Mouse (Mus musculus): ENCODE measurements at regions not wholly inside any gene's neighbourhood (a gene's known extent, or its start where the extent isn't known, plus 50 kb on each side); places are given as distances from the start of the nearest gene placed in this dataset.
A peak's percentile ranks its signal among the peaks of the same experiment; 100 is the strongest.

DNA sequence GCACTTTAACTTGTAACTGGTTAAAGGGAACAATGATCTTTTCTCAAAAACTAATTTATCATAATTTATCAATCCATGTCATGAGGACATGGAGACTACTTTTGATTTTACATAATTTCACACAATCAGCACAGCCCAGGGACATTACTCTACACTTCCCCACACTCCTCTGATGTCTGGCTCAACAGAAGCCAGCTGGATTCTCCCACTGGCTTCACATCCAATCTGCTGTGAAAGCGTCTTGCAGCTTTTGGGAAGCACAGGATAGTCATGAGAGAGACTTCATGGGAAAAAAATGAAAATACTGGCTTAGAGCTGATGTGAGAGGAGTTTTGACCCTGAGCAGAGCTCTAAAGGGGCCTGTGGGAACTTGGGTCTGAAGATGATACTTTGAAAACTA is 61.7 kb upstream of the Hrasls start:
- 64% methylated on average over 1 of the region's 1 CpGs for WGBS
- H3K9ac ChIP-seq (ENCODE audit: low read depth, low read length): no peak overlapping the region

DNA sequence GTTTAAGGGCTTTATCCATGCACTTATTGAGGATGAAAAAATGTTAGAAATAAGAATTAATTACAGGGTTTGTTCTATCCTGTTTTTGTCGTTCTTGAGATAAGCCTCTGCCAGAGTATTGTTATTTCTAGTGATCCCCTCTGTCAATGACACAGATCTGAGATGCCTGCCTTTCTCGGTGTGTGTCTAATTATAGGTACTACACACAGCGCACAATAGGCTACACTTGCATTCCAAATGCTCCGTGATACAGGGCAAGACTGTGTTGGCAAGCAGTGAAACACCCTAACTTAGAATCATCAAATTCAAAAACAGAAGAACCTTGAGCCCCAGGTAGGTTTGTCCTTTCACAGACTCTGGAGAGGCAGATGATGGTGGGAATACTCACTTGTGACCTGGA is 90.3 kb upstream of the Hrasls start:
- no peaks in the 10 kb centered on the region for H3K27me3 ChIP-seq (replicated peaks; ENCODE audit: control insufficient read depth, insufficient read depth, low read length)
- H3K36me3 ChIP-seq (ENCODE audit: control insufficient read depth, insufficient read depth, low read length): no peaks in the 10 kb centered on the region
- H3K4me2 ChIP-seq (ENCODE audit: low read depth, low read length): no peak overlapping the region
- 84% methylated on average over 4 of the region's 4 CpGs for WGBS
- no peaks in the 10 kb centered on the region for H3K4me1 ChIP-seq (ENCODE audit: control insufficient read depth, insufficient read depth, low read length)
- H3K9me3 ChIP-seq (ENCODE audit: control insufficient read depth, low read length): no peaks in the 10 kb centered on the region
- H3K9ac ChIP-seq (ENCODE audit: low read depth, low read length): no peak overlapping the region
- no peak for ATAC-seq
- no peak overlapping the region for H3K27ac ChIP-seq (ENCODE audit: low read length)
- H3K4me3 ChIP-seq (ENCODE audit: low read length): no peak overlapping the region

More for the DNA sequence above, 61.7 kb upstream of the Hrasls start:
- Histone ChIP-seq H3K4me2 (ENCODE audit: low read depth, low read length) (no peak overlapping the region), H3K9me3 (ENCODE audit: control insufficient read depth, low read length) (no peaks in the 10 kb centered on the region), H3K27me3 (replicated peaks; ENCODE audit: control insufficient read depth, insufficient read depth, low read length) (no peaks in the 10 kb centered on the region), H3K4me1 (ENCODE audit: control insufficient read depth, insufficient read depth, low read length) (no peaks in the 10 kb centered on the region), H3K27ac (ENCODE audit: low read length) (no peak overlapping the region), H3K36me3 (ENCODE audit: control insufficient read depth, insufficient read depth, low read length) (no peaks in the 10 kb centered on the region), H3K4me3 (ENCODE audit: low read length) (no peak overlapping the region)
- no peak for ATAC-seq

DNA sequence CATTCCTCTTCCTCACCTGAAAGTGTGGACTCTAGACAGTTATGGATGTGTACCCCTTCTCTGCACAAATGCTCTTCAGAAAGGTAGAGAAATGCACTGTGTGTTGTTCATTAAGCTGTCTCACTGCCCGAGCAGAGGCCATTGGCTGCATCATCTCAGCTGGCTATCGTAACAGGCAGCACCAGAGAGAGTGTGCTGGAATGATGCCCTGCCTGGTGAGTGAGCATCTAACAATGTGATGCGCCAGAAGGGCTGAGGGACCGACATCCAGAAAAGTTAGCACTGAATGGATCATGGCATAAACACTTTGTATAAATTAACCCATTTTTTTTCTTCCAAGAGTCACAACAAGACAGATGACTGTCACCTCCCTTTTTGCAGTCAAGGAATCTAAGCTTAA is 112.7 kb upstream of the Hrasls start:
- WGBS: 82% methylated on average over 4 of the region's 4 CpGs
- no peak overlapping the region for H3K4me3 ChIP-seq (ENCODE audit: low read length)
- no peaks in the 10 kb centered on the region for H3K27me3 ChIP-seq (replicated peaks; ENCODE audit: control insufficient read depth, insufficient read depth, low read length)
- H3K4me1 ChIP-seq (ENCODE audit: control insufficient read depth, insufficient read depth, low read length): no peaks in the 10 kb centered on the region
- H3K4me2 ChIP-seq (ENCODE audit: low read depth, low read length): no peak overlapping the region
- no peak for ATAC-seq
- H3K9ac ChIP-seq (ENCODE audit: low read depth, low read length): no peak overlapping the region
- no peak overlapping the region for H3K27ac ChIP-seq (ENCODE audit: low read length)
- no peaks in the 10 kb centered on the region for H3K9me3 ChIP-seq (ENCODE audit: control insufficient read depth, low read length)
- H3K36me3 ChIP-seq (ENCODE audit: control insufficient read depth, insufficient read depth, low read length): no peaks in the 10 kb centered on the region

DNA sequence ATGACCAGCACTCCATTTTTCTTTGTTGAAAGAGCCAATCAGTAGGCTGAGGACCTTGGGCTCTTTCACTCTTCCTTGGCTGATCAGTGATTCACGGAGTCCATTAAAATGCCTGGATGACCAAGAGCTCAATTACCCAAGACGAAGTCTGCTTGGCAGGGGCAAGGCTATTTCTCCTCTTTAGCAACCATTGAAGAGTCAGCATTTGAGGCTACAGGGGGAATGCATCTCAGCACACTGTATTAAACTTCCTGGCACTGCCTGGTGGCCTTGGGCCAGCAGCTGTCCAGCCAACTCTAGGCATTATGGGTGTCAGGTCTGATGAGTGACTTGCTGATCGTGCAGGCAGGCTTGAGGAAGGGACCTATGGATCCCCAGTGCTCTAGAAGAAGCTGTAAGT is 136.5 kb upstream of the Mb21d2 start:
- no peaks in the 10 kb centered on the region for H3K27me3 ChIP-seq (replicated peaks; ENCODE audit: control insufficient read depth, insufficient read depth, low read length)
- 78% methylated on average over 3 of the region's 3 CpGs for WGBS

DNA sequence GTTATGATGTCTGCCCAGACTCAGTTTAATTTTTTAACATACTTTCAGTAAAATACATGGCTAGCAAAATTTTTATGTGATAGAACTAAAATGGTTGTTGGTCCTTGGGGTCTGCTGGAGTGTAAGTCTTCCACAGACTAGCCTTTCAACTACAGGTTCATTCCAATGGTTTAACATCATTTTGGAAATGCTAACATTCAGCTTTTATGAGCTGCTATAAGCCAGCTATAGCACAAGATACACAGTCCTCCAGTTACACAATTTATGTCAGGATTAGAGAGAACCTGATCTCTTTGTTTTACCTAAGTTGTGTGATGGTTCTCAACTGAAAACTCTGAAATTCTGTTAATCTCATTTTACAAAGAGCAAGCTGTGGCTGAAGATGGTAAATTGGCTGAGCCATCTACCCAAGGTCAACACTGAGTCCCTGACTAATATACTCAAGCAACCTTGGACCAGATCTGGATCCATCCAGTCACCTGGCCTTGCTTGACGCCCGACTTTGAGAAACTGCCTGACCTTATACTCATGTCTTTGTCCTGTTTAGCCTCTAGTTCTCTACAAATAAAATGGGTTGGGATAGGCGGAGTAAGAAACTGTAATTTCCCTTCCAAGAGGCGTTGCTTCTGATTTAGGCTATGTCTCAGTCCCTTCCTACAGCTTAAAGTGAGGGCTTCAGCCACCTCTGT is 135.8 kb upstream of the Mb21d2 start:
- WGBS: 84% methylated on average over 4 of the region's 4 CpGs
- no peak for ATAC-seq
- Histone ChIP-seq H3K9me3 (ENCODE audit: control insufficient read depth, low read length) (no peaks in the 10 kb centered on the region), H3K27ac (ENCODE audit: low read length) (no peak overlapping the region), H3K4me2 (ENCODE audit: low read depth, low read length) (no peak overlapping the region), H3K4me3 (ENCODE audit: low read length) (no peak overlapping the region), H3K9ac (ENCODE audit: low read depth, low read length) (no peak overlapping the region), H3K36me3 (ENCODE audit: control insufficient read depth, insufficient read depth, low read length) (no peaks in the 10 kb centered on the region), H3K27me3 (replicated peaks; ENCODE audit: control insufficient read depth, insufficient read depth, low read length) (no peaks in the 10 kb centered on the region), H3K4me1 (ENCODE audit: control insufficient read depth, insufficient read depth, low read length) (no peaks in the 10 kb centered on the region)

More for the DNA sequence above, 136.5 kb upstream of the Mb21d2 start:
- Histone ChIP-seq H3K4me3 (ENCODE audit: low read length) (no peak overlapping the region), H3K27ac (ENCODE audit: low read length) (no peak overlapping the region), H3K9me3 (ENCODE audit: control insufficient read depth, low read length) (no peaks in the 10 kb centered on the region), H3K4me2 (ENCODE audit: low read depth, low read length) (no peak overlapping the region), H3K9ac (ENCODE audit: low read depth, low read length) (no peak overlapping the region), H3K4me1 (ENCODE audit: control insufficient read depth, insufficient read depth, low read length) (no peaks in the 10 kb centered on the region), H3K36me3 (ENCODE audit: control insufficient read depth, insufficient read depth, low read length) (no peaks in the 10 kb centered on the region)
- no peak for ATAC-seq

DNA sequence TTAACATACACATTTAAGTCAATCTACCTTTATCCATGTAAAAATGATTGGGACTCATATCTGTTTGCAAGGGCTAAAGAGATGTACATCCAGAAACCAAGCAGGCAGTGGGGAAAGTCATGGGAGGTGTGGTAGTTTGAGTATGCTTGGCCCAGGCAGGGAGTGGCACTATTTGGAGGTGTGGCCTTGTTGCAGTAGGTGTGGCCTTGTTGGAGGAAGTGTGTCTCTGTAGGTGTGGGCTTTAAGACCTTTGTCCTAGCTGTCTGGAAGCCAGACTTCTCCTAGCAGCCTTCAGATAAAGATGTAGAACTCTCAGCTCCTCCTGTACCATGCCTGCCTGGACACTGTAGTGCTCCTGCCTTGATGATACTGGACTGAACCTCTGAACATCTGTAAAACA is 133.9 kb upstream of the Mb21d2 start:
- no peak overlapping the region for H3K9ac ChIP-seq (ENCODE audit: low read depth, low read length)
- no peaks in the 10 kb centered on the region for H3K27me3 ChIP-seq (replicated peaks; ENCODE audit: control insufficient read depth, insufficient read depth, low read length)
- no peak overlapping the region for H3K4me2 ChIP-seq (ENCODE audit: low read depth, low read length)
- no peaks in the 10 kb centered on the region for H3K36me3 ChIP-seq (ENCODE audit: control insufficient read depth, insufficient read depth, low read length)
- no peak overlapping the region for H3K27ac ChIP-seq (ENCODE audit: low read length)
- no peak overlapping the region for H3K4me3 ChIP-seq (ENCODE audit: low read length)
- no peaks in the 10 kb centered on the region for H3K4me1 ChIP-seq (ENCODE audit: control insufficient read depth, insufficient read depth, low read length)
- peak; percentile 91 for ATAC-seq
- H3K9me3 ChIP-seq (ENCODE audit: control insufficient read depth, low read length): no peaks in the 10 kb centered on the region

DNA sequence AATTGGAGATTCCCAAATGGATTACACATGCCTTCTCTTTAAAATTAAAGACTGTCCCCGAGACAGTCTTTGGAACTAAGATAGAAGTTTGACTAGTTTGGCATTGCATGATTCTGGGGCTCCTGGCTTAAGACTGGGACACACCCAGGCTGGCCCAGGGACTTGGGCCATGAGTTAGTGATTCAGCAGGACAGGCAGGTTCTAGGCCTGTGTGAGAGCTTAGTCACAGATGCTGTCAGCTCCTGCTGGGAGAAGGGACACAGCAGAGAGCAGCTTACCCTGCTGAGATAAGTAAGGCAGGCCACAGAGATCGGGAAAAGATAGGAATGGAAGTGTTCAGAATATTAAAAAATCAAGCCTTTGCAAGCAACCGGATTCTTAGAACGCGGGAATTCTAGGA is 127.6 kb upstream of the Mb21d2 start:
- no peak for ATAC-seq
- H3K4me2 ChIP-seq (ENCODE audit: low read depth, low read length): no peak overlapping the region
- no peaks in the 10 kb centered on the region for H3K27me3 ChIP-seq (replicated peaks; ENCODE audit: control insufficient read depth, insufficient read depth, low read length)
- no peaks in the 10 kb centered on the region for H3K4me1 ChIP-seq (ENCODE audit: control insufficient read depth, insufficient read depth, low read length)
- no peak overlapping the region for H3K4me3 ChIP-seq (ENCODE audit: low read length)
- no peaks in the 10 kb centered on the region for H3K9me3 ChIP-seq (ENCODE audit: control insufficient read depth, low read length)
- 76% methylated on average over 5 of the region's 5 CpGs for WGBS
- no peak overlapping the region for H3K27ac ChIP-seq (ENCODE audit: low read length)
- H3K9ac ChIP-seq (ENCODE audit: low read depth, low read length): no peak overlapping the region
- no peaks in the 10 kb centered on the region for H3K36me3 ChIP-seq (ENCODE audit: control insufficient read depth, insufficient read depth, low read length)

DNA sequence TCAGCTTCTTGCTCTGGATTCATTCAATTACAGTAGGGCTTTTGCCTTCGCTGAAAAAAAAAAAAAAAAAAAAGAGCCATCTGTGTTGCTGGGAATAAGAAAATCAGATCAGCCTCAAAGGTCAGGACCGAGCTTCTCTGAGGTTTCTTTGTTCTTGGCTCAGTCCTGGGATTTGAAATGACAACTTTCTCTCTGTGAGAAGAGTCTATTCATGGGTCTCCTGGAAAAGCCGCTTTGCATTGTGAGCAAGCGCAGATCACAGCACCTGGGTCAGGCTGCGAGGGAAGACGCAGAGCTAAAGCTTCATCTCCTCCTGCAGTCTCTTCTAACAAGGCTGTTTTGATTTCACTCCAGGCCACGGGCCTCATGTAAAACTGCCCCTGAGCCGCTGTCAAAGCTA is 125.0 kb upstream of the Mb21d2 start:
- 48% methylated on average over 8 of the region's 8 CpGs for WGBS
- no peak overlapping the region for H3K9ac ChIP-seq (ENCODE audit: low read depth, low read length)
- no peaks in the 10 kb centered on the region for H3K36me3 ChIP-seq (ENCODE audit: control insufficient read depth, insufficient read depth, low read length)
- H3K4me1 ChIP-seq (ENCODE audit: control insufficient read depth, insufficient read depth, low read length): no peaks in the 10 kb centered on the region
- no peaks in the 10 kb centered on the region for H3K27me3 ChIP-seq (replicated peaks; ENCODE audit: control insufficient read depth, insufficient read depth, low read length)
- ATAC-seq: no peak
- no peak overlapping the region for H3K4me3 ChIP-seq (ENCODE audit: low read length)
- H3K4me2 ChIP-seq (ENCODE audit: low read depth, low read length): no peak overlapping the region
- no peak overlapping the region for H3K27ac ChIP-seq (ENCODE audit: low read length)
- H3K9me3 ChIP-seq (ENCODE audit: control insufficient read depth, low read length): no peaks in the 10 kb centered on the region

DNA sequence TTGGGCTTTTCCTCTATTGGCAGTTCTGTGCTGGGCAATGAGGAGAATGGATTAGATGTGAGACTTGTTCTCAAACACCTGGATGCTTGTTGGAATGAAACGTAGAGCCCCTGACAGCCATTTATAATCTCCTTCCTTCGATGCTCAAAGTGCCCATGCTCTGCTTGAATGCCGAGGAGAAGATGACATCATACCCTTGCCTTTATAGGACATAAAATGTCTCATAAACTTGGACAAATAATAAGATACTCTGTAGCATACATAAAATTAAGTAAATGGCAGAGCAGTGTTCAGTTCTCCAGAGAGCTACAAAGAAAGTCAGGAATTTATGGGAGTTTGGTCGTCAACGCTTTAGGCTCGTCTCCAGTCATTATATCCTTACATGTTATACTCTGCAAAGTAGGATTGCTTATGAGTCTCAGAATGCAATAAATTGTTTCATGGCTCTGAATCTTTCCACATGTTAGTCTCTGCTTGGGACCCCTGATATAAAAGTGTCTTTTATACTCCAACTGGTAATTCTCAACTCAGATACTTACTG is 117.0 kb upstream of the Mb21d2 start:
- Histone ChIP-seq H3K9me3 (ENCODE audit: control insufficient read depth, low read length) (no peaks in the 10 kb centered on the region), H3K4me2 (ENCODE audit: low read depth, low read length) (no peak overlapping the region), H3K4me1 (ENCODE audit: control insufficient read depth, insufficient read depth, low read length) (no peaks in the 10 kb centered on the region), H3K9ac (ENCODE audit: low read depth, low read length) (no peak overlapping the region), H3K36me3 (ENCODE audit: control insufficient read depth, insufficient read depth, low read length) (no peaks in the 10 kb centered on the region), H3K27me3 (replicated peaks; ENCODE audit: control insufficient read depth, insufficient read depth, low read length) (no peaks in the 10 kb centered on the region), H3K4me3 (ENCODE audit: low read length) (no peak overlapping the region), H3K27ac (ENCODE audit: low read length) (no peak overlapping the region)
- no peak for ATAC-seq
- 71% methylated on average over 6 of the region's 6 CpGs for WGBS

DNA sequence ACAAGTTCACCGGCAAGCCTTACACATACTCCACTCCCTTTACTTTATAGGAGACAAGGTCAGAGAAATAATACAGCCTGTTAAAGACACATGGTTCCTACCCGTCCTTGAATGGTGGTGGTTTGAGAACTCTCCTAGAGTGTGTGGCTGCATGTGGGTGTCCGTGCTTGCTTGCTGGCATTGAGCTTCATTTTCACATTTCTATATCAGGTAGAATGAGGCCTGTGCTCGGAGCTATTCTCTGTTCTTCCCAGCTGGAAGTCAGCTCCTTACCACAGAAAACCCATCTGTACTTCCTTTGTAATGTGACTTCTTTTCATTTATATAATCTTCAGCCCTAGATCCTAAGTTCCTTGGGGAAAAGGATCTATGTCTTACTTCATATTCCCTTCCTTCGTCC is 106.0 kb upstream of the Mb21d2 start:
- Histone ChIP-seq H3K4me1 (ENCODE audit: control insufficient read depth, insufficient read depth, low read length) (no peaks in the 10 kb centered on the region), H3K4me3 (ENCODE audit: low read length) (no peak overlapping the region)
- WGBS: 82% methylated on average over 5 of the region's 5 CpGs

More for the DNA sequence above, 106.0 kb upstream of the Mb21d2 start:
- Histone ChIP-seq H3K27me3 (replicated peaks; ENCODE audit: control insufficient read depth, insufficient read depth, low read length) (no peaks in the 10 kb centered on the region), H3K36me3 (ENCODE audit: control insufficient read depth, insufficient read depth, low read length) (no peaks in the 10 kb centered on the region), H3K4me2 (ENCODE audit: low read depth, low read length) (no peak overlapping the region), H3K9ac (ENCODE audit: low read depth, low read length) (no peak overlapping the region), H3K9me3 (ENCODE audit: control insufficient read depth, low read length) (no peaks in the 10 kb centered on the region), H3K27ac (ENCODE audit: low read length) (no peak overlapping the region)
- no peak for ATAC-seq
